Comparison of ENCODE assay signal across 8 mouse cellular contexts in genomic region chr14:27038783-27039182, GRCm38 (mm10). TPM values are rescaled to one million over a fixed set of nuclear protein-coding genes. Genes with fewer than 3 reads are reported as not detected.
A peak's percentile ranks its signal among the peaks of the same experiment; 100 is the strongest.
DNase-seq lines count a peak whose midpoint lies in the region; ATAC-seq lines count a peak whose summit lies in the region.

TSS of gene Il17rd (plus strand) at chr14:27038941.

- no peaks in the 10 kb centered on the region for H3K9me3 ChIP-seq in midbrain, embryonic 12.5 days

- under 1% methylated on average over 27 of the region's 29 CpGs for WGBS in midbrain, embryonic 12.5 days

- peak within 1 kb of the TSS; percentile 79 for H3K27ac ChIP-seq in midbrain, embryonic 12.5 days (replicated peaks)

- peak within 1 kb of the TSS; percentile 85 for H3K4me3 ChIP-seq in midbrain, embryonic 12.5 days

- H3K27me3 ChIP-seq in midbrain, embryonic 12.5 days = peaks cover 48% of the 10 kb centered on the region

- peaks cover 7% of the 10 kb centered on the region; the same call in 1 of the 2 replicates for H3K4me1 ChIP-seq in midbrain, embryonic 12.5 days

- peak within 1 kb of the TSS; percentile 93 for H3K4me2 ChIP-seq in midbrain, embryonic 12.5 days (replicated peaks)

- DNase-seq in adrenal gland, adult 8-10 months = peak; percentile 91
- DNase-seq in embryo, embryonic 9.5 days (ENCODE audit: extremely low spot score) = peak; percentile 91
- DNase-seq in kidney, adult 11 months = peak; percentile 96
- DNase-seq in left cerebral cortex, postnatal 4 days = peak; percentile 85
- DNase-seq in skeletal muscle tissue, adult 2 months (ENCODE audit: low read depth, low spot score) = peak; percentile 83

- peak within 1 kb of the TSS; percentile 80 for H3K9ac ChIP-seq in midbrain, embryonic 12.5 days (replicated peaks)

- ATAC-seq in granulocyte monocyte progenitor cell, adult 5-6 weeks (replicated peaks; ENCODE audit: poor library complexity, severe bottlenecking) = peak; percentile 67
- peak; percentile 93 for ATAC-seq in midbrain, embryonic 12.5 days (ENCODE audit: low FRiP score, low read depth)
- ATAC-seq in erythroid progenitor cell, adult 5-6 weeks (replicated peaks; ENCODE audit: low FRiP score, poor library complexity, severe bottlenecking) = no peak

- intact Hi-C loops in left cerebral cortex, postnatal 4 days (cut with DNase I) = loop anchor here (10.0 kb wide), 1 partner anchor 376 kb away; no protein-coding TSS in a partner anchor

- no peaks in the 10 kb centered on the region for H3K36me3 ChIP-seq in midbrain, embryonic 12.5 days

RNA-seq across cellular contexts. Expression of gene Il17rd, which starts in this region (rescaled TPM):
- total RNA-seq in adrenal gland, adult 8-10 months (2022) = 1 to 10 TPM; 3.6 to 6.4 (median 5.1) TPM
- not detected in 2 replicates for total RNA-seq in granulocyte monocyte progenitor cell, adult 5-6 weeks (2014; fragmentation: Nextera tagmentation)
- not detected in 2 replicates for total RNA-seq in granulocyte monocyte progenitor cell, adult 5-6 weeks (2017)
- 1 to 10 TPM; 4.7 to 5.4 TPM for total RNA-seq in left cerebral cortex, postnatal 4 days (2021)
- polyA plus RNA-seq in midbrain, embryonic 12.5 days (2016; fragmentation: Nextera tagmentation; extraction: Ambion mirVana) = 4.6 and 4.8 TPM in 2 replicates
- not detected in 2 replicates for total RNA-seq in erythroid progenitor cell, adult 5-6 weeks (2015; ENCODE audit: low replicate concordance)
- total RNA-seq in erythroid progenitor cell, adult 5-6 weeks (2017; ENCODE audit: low replicate concordance) = not detected in 2 replicates

Comparison
In these comparisons a context has a peak if more than half of its experiments do, and no peak if none do; other contexts are left out.
1. RNA of gene Il17rd (total RNA-seq): 3.6 to 6.4 TPM in adrenal gland, adult 8-10 months and 4.7 to 5.4 TPM in left cerebral cortex, postnatal 4 days; not detected in granulocyte monocyte progenitor cell, adult 5-6 weeks and not detected in erythroid progenitor cell, adult 5-6 weeks; every median in the first group is over 4 times any median in the second.
2. Peak in ATAC-seq in granulocyte monocyte progenitor cell, adult 5-6 weeks; RNA of the gene not detected or under 1 TPM.
3. Peak in every context shown above with its lines, with median percentiles within 50 percentile points of each other: DNase-seq.